Mouse (Mus musculus) MEL (cell line): Measurements from ENCODE around the gene Olfr1337.

ENCODE experiments used
- CTCF ChIP-seq, 3 experiments: IDR thresholded peaks in 2 of 3; conservative IDR thresholded peaks in 1 of 3; 2 replicates each; pipeline ENCODE4 v1.5.1; 2011 to 2012; ENCODE audit warnings: low read length in 3 of 3, low read depth in 2 of 3, mild to moderate bottlenecking in 2 of 3, improper control_type of control experiment in 1 of 3, inconsistent platforms in 1 of 3, mixed read lengths in 1 of 3, moderate library complexity in 1 of 3; ENCODE audit not compliant: control insufficient read depth in 1 of 3, insufficient read depth in 1 of 3, poor library complexity in 1 of 3, severe bottlenecking in 1 of 3
- E2F4 ChIP-seq: IDR thresholded peaks from 2 replicates; pipeline ENCODE4 v1.6.1; 2011; ENCODE audit warnings: low read depth, low read length, improper control_type of control experiment, borderline replicate concordance
- HCFC1 ChIP-seq: IDR thresholded peaks from 2 replicates; pipeline ENCODE4 v1.6.1; 2012; ENCODE audit warnings: low read depth, mild to moderate bottlenecking, inconsistent platforms, low read length, improper control_type of control experiment, moderate library complexity
- JUND ChIP-seq: IDR thresholded peaks from 2 replicates; pipeline ENCODE4 v1.6.1; 2011; ENCODE audit warnings: low read depth, mild to moderate bottlenecking, improper control_type of control experiment, low read length
- MAX ChIP-seq: IDR thresholded peaks from 2 replicates; pipeline ENCODE4 v1.6.1; 2011; ENCODE audit warnings: low read length, improper control_type of control experiment
- POLR2A ChIP-seq, 2 experiments: IDR thresholded peaks; 2 replicates each; pipeline ENCODE4 v1.6.1; 2011 to 2012; ENCODE audit warnings: low read length in 2 of 2, mild to moderate bottlenecking in 2 of 2, control low read depth in 1 of 2, improper control_type of control experiment in 1 of 2, low read depth in 1 of 2, moderate library complexity in 1 of 2; ENCODE audit not compliant: control insufficient read depth in 1 of 2, insufficient read depth in 1 of 2, poor library complexity in 1 of 2
- RCOR1 ChIP-seq: IDR thresholded peaks from 2 replicates; pipeline ENCODE4 v1.6.1; 2012; ENCODE audit warnings: low read depth, mild to moderate bottlenecking, inconsistent platforms, low read length, improper control_type of control experiment
- TBP ChIP-seq: IDR thresholded peaks from 2 replicates; pipeline ENCODE4 v1.8.0; 2011; ENCODE audit warnings: low read depth, low read length, improper control_type of control experiment
- ZC3H11A ChIP-seq: IDR thresholded peaks from 2 replicates; pipeline ENCODE4 v1.6.1; 2012; ENCODE audit warnings: low read depth, mild to moderate bottlenecking, inconsistent platforms, low read length, improper control_type of control experiment
- ZKSCAN1 ChIP-seq: IDR thresholded peaks from 2 replicates; pipeline ENCODE4 v1.6.1; 2012; ENCODE audit warnings: low read depth, mild to moderate bottlenecking, inconsistent platforms, low read length, improper control_type of control experiment, moderate library complexity

DNA sequence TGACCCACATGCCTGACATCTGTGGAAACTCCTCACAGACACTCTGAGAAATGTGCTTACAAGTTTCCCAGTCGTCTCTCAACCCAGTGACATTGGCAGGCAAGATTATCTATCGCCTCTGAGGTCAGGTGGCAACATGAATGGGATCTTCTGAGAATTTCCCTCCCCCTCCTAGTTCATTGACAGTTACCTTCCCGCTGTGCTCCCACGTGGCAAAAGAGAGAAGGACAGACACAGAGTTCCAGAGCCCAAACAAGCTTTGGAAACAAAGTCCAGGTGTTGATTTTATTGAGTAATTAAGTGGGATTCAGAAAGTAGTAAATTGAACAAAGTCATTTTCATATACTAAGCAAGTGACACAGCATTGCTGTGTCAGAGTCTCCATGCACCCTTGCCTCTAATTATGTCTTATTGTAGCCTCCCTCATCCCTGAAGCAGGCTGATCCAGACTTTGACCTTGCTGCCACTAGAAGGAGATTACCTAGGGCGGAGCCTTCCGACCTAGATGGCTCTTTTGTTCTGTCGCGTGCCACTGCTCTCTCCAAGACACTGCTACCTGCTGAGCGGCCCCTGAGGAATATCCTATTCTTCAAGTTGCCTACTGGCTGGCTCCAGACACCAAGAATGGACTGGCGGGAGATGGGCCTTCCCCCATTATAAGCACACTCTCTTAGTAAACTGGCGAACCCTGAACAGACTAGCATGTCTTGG lies 41.2 kb downstream of the Olfr1337 start:
- TF ChIP-seq TBP = no peak
- TF ChIP-seq ZKSCAN1 = no peak
- no peak for TF ChIP-seq CTCF (IDR thresholded peaks at IDR 0.05 in 2 of 3, conservative IDR thresholded peaks at IDR 0.05 in 1 of 3; ENCODE audit: control insufficient read depth in 1 of 3, insufficient read depth in 1 of 3, low read depth in 2 of 3, low read length in 3 of 3, poor library complexity in 1 of 3, severe bottlenecking in 1 of 3)
- TF ChIP-seq ZC3H11A = no peak
- no peak for TF ChIP-seq E2F4
- TF ChIP-seq HCFC1 = no peak
- no peak for TF ChIP-seq MAX
- TF ChIP-seq JUND = no peak
- TF ChIP-seq POLR2A (IDR thresholded peaks at IDR 0.05; ENCODE audit: control insufficient read depth in 1 of 2, insufficient read depth in 1 of 2, low read depth in 1 of 2, low read length in 2 of 2, poor library complexity in 1 of 2) = no peak
- no peak for TF ChIP-seq RCOR1
